Mouse (Mus musculus) testis, adult 2 months (tissue): ENCODE measurements around the gene Aig1.

Experiments used
- CTCF ChIP-seq: fragments of 200-500 bp; IDR thresholded peaks from 2 replicates; pipeline ENCODE4 v1.5.1; 2012; ENCODE audit warnings: low read depth, mild to moderate bottlenecking, inconsistent platforms, low read length, moderate library complexity; ENCODE audit not compliant: control insufficient read depth, insufficient read depth, insufficient replicate concordance
- POLR2A ChIP-seq: fragments of 200-500 bp; IDR thresholded peaks from 2 replicates; pipeline ENCODE4 v1.6.1; 2012; ENCODE audit warnings: low read depth, mild to moderate bottlenecking, inconsistent platforms, low read length, moderate library complexity; ENCODE audit not compliant: control insufficient read depth

DNA sequence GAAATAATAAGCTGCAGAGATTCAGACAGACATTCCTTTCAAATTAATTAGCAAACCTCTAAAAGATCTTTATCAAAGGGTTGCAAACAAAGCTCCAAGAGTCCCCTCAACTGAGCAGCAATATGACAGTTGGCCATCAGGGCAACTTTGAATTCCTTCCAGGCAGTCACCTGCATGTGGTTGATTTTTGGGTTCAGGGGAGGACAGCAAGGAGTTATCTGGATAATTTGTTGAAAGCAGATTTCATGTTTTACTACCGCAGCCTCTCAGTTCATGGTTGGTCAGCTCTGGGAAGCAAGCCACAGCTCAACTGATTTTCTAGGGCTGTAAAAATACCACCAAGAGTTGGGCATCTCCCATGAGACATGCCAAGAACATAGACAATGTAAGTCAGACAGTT, 98.1 kb downstream of the Aig1 start:
- TF ChIP-seq POLR2A: no peak
- TF ChIP-seq CTCF: no peak
